Mouse (Mus musculus) kidney, adult 2 months (tissue): Measurements from ENCODE around the gene Arhgap29.

Experiments used
- CTCF ChIP-seq: fragments of 200-500 bp; conservative IDR thresholded peaks from 2 replicates; pipeline ENCODE4 v1.5.1; 2011; ENCODE audit warnings: low read depth, mild to moderate bottlenecking, control low read depth, low read length, moderate library complexity, mixed read lengths; ENCODE audit not compliant: insufficient read depth, insufficient read length
- POLR2A ChIP-seq: fragments of 200-500 bp; IDR thresholded peaks from one replicate; pipeline ENCODE4 v1.6.1; 2011; ENCODE audit warnings: low read depth, low read length, control low read depth

- TF ChIP-seq CTCF (no peak), POLR2A (no peak)
These were observed 49.6 kb upstream of the Arhgap29 start for GRCm38 (mm10) chr3:121902729-121903128.
